Mouse (Mus musculus): Measurements from ENCODE around the gene Gm648.
"Not testable (repeated sequence)": the region's sequence is repeated elsewhere in the genome, so short reads cannot be mapped to it uniquely, and the experiment has no call there.

Gene Gm648

GRCm38 (mm10) chrX:56549506-56549905, at the start of gene Gm648:
Gene Gm648 (minus strand): TSS chrX:56549606.
- in situ Hi-C loops (cut with MboI, MseI), result no loop called here

- in situ Hi-C loops (cut with MboI, MseI), result no loop called here
These were observed 48.7 kb upstream of the Gm648 start, which contains the start of gene Mmgt1 for GRCm38 (mm10) chrX:56597887-56598640. Gene Mmgt1 (minus strand): TSS chrX:56598069.

- in situ Hi-C loops (cut with MboI, MseI), result no loop called here
These were observed 47.9 kb upstream of the Gm648 start for GRCm38 (mm10) chrX:56597219-56597886.

GRCm38 (mm10) chrX:56578200-56578599, 28.8 kb upstream of the Gm648 start:
- in situ Hi-C loops (cut with MboI, MseI), result no loop called here

- in situ Hi-C loops (cut with MboI, MseI), result no loop called here
These were observed 23.1 kb upstream of the Gm648 start for GRCm38 (mm10) chrX:56572465-56572864.

GRCm38 (mm10) chrX:56553584-56553983, 4.2 kb upstream of the Gm648 start:
- in situ Hi-C loops (cut with MboI, MseI), result no loop called here

GRCm38 (mm10) chrX:56537162-56537561, 12.2 kb downstream of the Gm648 start:
- in situ Hi-C loops (cut with MboI, MseI), result loop anchor here in 1 of 2 experiments (5.0 kb wide), 1 partner anchor 250 kb away; no protein-coding TSS in a partner anchor

- in situ Hi-C loops (cut with MboI, MseI), result no loop called here
These were observed 18.1 kb downstream of the Gm648 start for GRCm38 (mm10) chrX:56531266-56531665.

GRCm38 (mm10) chrX:56524442-56524841, 25.0 kb downstream of the Gm648 start, which contains the start of gene Gm10477:
Gene Gm10477 (plus strand): TSS chrX:56524742.
- in situ Hi-C loops (cut with MboI, MseI), result not testable (repeated sequence)

- in situ Hi-C loops (cut with MboI, MseI), result loop anchor here in 1 of 2 experiments (10.0 kb wide), 1 partner anchor 1408 kb away; no protein-coding TSS in a partner anchor
These were observed 52.2 kb downstream of the Gm648 start for GRCm38 (mm10) chrX:56497241-56497640.

Data from T-helper 17 cell (primary cell).